Mouse (Mus musculus): ENCODE measurements around the gene Atad3a. TPM values are rescaled to one million over a fixed set of nuclear protein-coding genes. Genes with fewer than 3 reads are reported as not detected.
A peak's percentile ranks its signal among the peaks of the same experiment; 100 is the strongest.

Gene Atad3a
- polyA plus RNA-seq, 1 experiment from 2014 or later: 94.9 TPM

DNA sequence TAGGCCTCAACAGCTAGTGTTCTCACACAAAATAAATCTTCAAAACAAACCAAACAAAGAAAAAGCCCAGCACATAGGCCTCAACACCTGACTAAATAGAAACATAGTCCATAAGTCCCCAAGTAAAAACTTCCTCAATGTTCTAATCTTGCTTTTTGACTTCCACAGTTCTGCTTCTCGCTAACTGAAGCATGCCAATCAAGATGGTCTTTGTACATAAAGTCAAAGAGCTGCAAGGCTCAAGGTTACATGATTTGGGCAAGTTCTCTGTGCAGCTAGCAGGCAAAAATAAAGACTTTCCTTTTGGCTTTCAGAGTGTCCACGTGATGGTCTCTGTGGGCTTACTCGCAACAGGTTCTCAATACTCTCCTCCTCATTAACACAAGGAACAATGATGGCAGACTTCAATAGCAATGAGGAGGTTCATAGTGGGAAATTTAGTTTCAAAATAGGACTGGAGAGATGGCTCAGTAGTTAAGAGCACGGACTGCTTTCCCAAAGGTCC, 57.4 kb downstream of the Atad3a start:
- H3K9ac ChIP-seq: no peak overlapping the region
- H3K4me3 ChIP-seq: no peak overlapping the region
- no peaks in the 10 kb centered on the region for H3K27me3 ChIP-seq
- peaks cover 11% of the 10 kb centered on the region for H3K4me1 ChIP-seq
- H3K9me3 ChIP-seq: no peaks in the 10 kb centered on the region
- no peak overlapping the region for H3K27ac ChIP-seq
- H3K36me3 ChIP-seq: no peaks in the 10 kb centered on the region
- WGBS: 90% methylated on average over 4 of the region's 4 CpGs
- ATAC-seq (ENCODE audit: insufficient number of reproducible peaks, insufficient read depth, low FRiP score, low TSS enrichment, low read depth): no peak
- no peak overlapping the region for H3K4me2 ChIP-seq

DNA sequence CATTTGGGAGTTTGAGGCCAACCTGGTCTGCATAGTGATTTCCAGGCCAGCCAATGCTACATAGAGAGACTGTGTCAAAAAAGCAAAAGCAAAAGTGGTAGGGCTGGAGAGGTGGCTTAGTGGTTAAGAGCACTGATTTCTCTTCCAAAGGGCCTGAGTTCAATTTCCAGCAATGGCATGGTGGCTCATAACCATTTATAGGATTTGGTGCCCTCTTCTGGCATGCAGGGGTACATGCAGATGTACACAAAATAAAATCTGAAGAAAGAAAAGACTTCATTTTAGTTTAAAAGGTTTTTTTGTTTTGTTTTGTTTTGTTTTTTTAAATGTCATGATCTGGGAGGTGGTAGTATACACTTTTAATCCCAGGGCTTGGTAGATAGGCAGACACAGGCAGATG, 60.5 kb downstream of the Atad3a start:
- ATAC-seq (ENCODE audit: insufficient number of reproducible peaks, insufficient read depth, low FRiP score, low TSS enrichment, low read depth): no peak
- Histone ChIP-seq H3K4me2 (no peak overlapping the region), H3K4me3 (no peak overlapping the region), H3K9me3 (no peaks in the 10 kb centered on the region), H3K4me1 (peaks cover 22% of the 10 kb centered on the region), H3K36me3 (no peaks in the 10 kb centered on the region), H3K9ac (no peak overlapping the region), H3K27me3 (peaks cover 7% of the 10 kb centered on the region; the same call in 1 of the 2 replicates), H3K27ac (no peak overlapping the region)

DNA sequence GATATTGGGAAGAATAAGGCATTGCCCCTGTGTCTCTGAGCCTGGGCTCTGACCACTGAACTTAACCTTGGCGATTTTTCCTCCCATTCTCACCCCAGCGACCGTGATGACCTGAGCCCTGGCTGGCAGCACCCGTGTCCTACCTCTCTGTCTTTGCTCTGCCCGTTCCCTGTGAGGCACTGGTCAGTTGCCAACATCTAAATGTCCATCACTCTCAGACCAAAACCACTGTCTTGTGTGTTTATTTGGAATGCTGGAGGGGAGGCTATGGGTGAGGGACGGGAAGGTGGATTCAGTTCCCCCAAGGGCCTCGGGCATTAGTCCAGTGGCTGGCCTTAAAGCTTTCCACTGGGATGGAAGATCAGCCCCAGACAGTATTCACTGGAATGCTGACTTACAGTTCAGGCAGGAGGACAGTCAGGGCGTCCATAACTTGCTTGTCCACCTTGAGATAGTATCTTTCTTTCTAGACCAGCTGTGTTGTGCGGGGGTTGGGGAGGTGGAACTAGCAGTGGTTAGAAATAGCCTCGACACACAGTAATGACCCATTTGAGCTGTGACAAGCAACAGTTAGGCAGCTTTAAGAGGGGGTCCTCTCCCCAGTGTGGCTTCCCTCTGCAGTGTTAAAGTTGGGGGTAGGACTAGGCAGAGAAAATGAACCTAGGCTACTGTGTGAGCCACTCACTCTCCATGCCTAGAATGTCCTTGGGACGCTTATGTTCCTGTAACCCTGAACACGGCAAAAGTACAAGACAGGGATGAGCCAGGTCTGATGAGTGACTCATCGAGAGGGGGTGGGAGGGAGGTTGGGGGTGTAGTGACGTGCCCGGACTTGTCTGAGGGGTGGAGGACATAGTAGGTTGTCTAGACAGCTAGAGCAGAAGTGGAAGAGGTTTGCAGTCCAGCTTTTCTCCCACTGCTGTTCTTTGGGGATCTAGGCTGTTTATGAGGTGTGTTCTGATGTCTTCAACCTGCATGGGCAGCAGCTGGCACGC, 64.3 kb downstream of the Atad3a start:
- ATAC-seq (ENCODE audit: insufficient number of reproducible peaks, insufficient read depth, low FRiP score, low TSS enrichment, low read depth): no peak
- Histone ChIP-seq H3K4me3 (peak overlapping the region; percentile 2; the same call in 1 of the 2 replicates), H3K9ac (peak overlapping the region; percentile 87; the same call in 1 of the 2 replicates), H3K4me2 (peak overlapping the region; percentile 95), H3K36me3 (no peaks in the 10 kb centered on the region), H3K27ac (no peak overlapping the region), H3K27me3 (peaks cover 14% of the 10 kb centered on the region; the same call in 1 of the 2 replicates), H3K9me3 (no peaks in the 10 kb centered on the region), H3K4me1 (peaks cover 24% of the 10 kb centered on the region)
- WGBS: 71% methylated on average over 16 of the region's 16 CpGs

DNA sequence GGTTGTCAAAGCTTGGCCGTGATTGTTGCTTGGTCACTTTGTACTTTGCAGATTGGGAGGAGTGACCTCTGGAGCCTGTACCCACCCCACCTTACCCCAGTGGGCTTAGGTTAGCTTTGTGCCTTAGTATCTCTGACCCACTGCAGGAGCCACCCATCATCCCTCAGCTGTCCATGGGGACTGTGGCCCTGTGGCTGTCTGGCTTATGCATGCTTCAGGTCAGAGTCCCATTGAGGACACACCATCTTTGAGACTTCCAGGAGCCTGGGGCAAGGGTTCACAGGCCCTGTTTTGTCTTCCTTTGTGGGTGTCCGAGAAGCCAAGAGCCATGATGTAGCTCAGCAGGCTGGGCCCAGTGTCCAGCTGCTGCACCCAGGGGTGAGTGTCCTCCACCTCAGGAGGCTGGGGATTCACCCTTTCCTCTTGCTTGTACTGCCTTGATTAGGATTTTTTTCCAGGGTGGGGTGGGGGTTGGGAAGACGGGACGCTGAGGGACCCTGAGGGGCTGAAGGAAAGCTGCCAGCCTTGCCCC, 65.3 kb downstream of the Atad3a start:
- peak overlapping the region; percentile 95 for H3K4me2 ChIP-seq
- H3K9me3 ChIP-seq: no peaks in the 10 kb centered on the region
- H3K27ac ChIP-seq: no peak overlapping the region
- peak overlapping the region; percentile 72 for H3K4me3 ChIP-seq
- H3K27me3 ChIP-seq: peaks cover 14% of the 10 kb centered on the region; the same call in 1 of the 2 replicates
- no peaks in the 10 kb centered on the region for H3K36me3 ChIP-seq
- H3K9ac ChIP-seq: peak overlapping the region; percentile 87
- peaks cover 24% of the 10 kb centered on the region for H3K4me1 ChIP-seq
- no peak for ATAC-seq (ENCODE audit: insufficient number of reproducible peaks, insufficient read depth, low FRiP score, low TSS enrichment, low read depth)
- 77% methylated on average over 4 of the region's 4 CpGs for WGBS

DNA sequence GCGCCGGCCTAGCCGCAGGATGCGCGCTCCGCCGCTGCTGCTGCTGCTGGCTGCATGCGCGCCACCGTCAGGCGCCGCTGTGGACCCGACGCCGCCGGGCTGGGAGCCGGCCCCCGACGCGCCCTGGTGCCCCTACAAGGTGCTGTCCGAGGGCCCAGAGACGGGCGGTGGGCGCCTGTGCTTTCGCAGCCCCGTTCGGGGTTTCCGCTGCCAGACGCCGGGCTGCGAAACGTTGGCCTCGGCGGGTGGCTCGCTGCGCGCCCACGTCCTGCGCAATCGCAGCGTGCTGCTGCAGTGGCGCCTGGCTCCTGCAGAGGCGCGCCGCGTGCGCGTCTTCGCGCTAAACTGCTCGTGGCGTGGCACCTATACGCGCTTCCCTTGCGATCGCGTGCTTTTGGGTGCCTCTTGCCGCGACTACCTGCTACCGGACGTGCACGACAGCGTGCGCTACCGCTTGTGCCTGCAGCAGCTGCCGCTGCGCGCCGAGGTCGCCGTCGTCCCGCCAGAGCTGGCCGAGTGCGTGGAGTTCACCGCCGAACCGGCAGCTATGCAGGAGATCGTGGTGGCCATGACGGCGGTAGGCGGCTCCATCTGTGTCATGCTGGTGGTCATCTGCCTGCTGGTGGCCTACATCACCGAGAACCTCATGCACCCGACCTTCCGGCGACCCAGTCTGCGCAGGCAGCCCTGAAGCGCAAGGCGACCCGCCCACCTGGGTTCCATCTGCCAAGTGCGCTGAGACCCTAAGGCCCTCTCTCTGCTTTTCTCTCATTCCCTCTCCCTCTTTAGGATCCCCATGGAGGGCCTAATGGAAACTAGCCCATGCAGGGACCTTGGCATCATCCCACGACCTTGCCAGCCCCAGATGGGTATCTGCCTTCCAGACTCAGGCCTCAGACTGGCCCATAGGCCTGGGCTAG, 66.2 kb downstream of the Atad3a start:
- H3K4me1 ChIP-seq: peaks cover 24% of the 10 kb centered on the region
- H3K4me2 ChIP-seq: peak overlapping the region; percentile 95
- H3K4me3 ChIP-seq: peak overlapping the region; percentile 72
- peak overlapping the region; percentile 87 for H3K9ac ChIP-seq
- ATAC-seq (ENCODE audit: insufficient number of reproducible peaks, insufficient read depth, low FRiP score, low TSS enrichment, low read depth): peak; percentile 67; the same call in 1 of the 2 replicates
- no peaks in the 10 kb centered on the region for H3K36me3 ChIP-seq
- H3K9me3 ChIP-seq: no peaks in the 10 kb centered on the region
- H3K27ac ChIP-seq: peak overlapping the region; percentile 82
- H3K27me3 ChIP-seq: peaks cover 14% of the 10 kb centered on the region; the same call in 1 of the 2 replicates
- 1% methylated on average over 89 of the region's 92 CpGs for WGBS

DNA sequence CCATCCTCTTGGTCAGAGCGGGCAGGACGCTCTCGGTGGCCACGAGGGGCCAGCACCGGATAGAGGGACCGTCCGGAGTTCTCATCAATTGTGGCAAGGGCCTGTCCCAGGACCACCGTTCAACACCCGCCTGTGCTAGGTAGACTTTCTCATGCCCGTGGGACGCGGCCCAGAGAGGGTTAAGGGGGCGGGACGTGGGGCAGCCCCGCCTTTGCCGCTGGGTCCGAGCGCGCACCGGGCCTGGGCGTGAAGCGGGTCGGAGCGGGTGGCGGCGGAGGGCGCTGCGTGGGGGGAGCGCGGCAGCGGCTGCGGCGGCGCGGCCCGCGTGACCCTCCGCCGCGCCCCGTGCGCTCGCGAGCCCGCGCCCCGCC, 66.8 kb downstream of the Atad3a start, which contains the start of gene Fndc10:
Gene Fndc10 (plus strand): TSS at position 232 of the 371 bp plus-strand sequence.
- WGBS: 1% methylated on average over 27 of the region's 47 CpGs
- Histone ChIP-seq H3K4me3 (peak within 1 kb of the TSS; percentile 72), H3K9me3 (no peaks in the 10 kb centered on the region), H3K27me3 (peaks cover 14% of the 10 kb centered on the region; the same call in 1 of the 2 replicates), H3K4me1 (peaks cover 24% of the 10 kb centered on the region), H3K36me3 (no peaks in the 10 kb centered on the region), H3K4me2 (peak within 1 kb of the TSS; percentile 95), H3K27ac (peak within 1 kb of the TSS; percentile 82), H3K9ac (peak within 1 kb of the TSS; percentile 87)
- peak; percentile 79 for ATAC-seq (ENCODE audit: insufficient number of reproducible peaks, insufficient read depth, low FRiP score, low TSS enrichment, low read depth)

DNA sequence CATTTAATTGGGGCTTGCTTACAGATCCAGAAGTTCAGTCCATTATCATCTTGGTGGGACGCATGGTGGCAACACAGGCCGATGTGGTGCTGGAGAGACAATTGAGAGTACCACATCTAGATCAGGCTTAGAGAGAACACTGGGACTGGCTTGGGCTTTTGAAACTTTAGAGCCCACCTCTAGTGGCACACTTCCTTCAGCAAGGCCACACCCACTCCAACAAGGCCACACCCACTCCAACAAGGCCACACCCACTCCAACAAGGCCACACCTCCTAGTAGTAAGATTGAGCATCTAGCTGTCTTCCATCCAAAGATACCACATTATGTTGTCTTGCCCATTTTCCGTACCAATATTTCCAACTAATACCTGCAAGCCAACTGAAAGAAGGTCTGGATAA, 68.5 kb downstream of the Atad3a start:
- 93% methylated on average over 3 of the region's 3 CpGs for WGBS
- Histone ChIP-seq H3K4me2 (no peak overlapping the region), H3K4me3 (no peak overlapping the region), H3K36me3 (no peaks in the 10 kb centered on the region), H3K27ac (no peak overlapping the region), H3K4me1 (peaks cover 24% of the 10 kb centered on the region), H3K9me3 (no peaks in the 10 kb centered on the region), H3K27me3 (peaks cover 14% of the 10 kb centered on the region; the same call in 1 of the 2 replicates), H3K9ac (no peak overlapping the region)
- ATAC-seq (ENCODE audit: insufficient number of reproducible peaks, insufficient read depth, low FRiP score, low TSS enrichment, low read depth): no peak

Small RNAs within 50 kb of the gene (microRNA-seq; reads per million reads assigned to microRNA genes)
- gene Gm27743: not detected

Other genes with a start within 250 kb of the Atad3a start
- 86.8 and 92.8 TPM in 2 replicates for gene Nadk, start 198.7 kb downstream of the Atad3a start, polyA plus RNA-seq (2015; fragmentation: Nextera tagmentation; extraction: Ambion mirVana)
- gene Slc35e2, start 159.7 kb downstream of the Atad3a start, polyA plus RNA-seq (2015; fragmentation: Nextera tagmentation; extraction: Ambion mirVana): 10.5 and 11.1 TPM in 2 replicates
- 73.9 and 76.4 TPM in 2 replicates for gene Cdk11b, start 136.2 kb downstream of the Atad3a start, polyA plus RNA-seq (2015; fragmentation: Nextera tagmentation; extraction: Ambion mirVana)
- gene Gm10563, start 115.7 kb downstream of the Atad3a start, polyA plus RNA-seq (2015; fragmentation: Nextera tagmentation; extraction: Ambion mirVana): not detected in 2 replicates
- 24.8 and 26.1 TPM in 2 replicates for gene Mmp23, start 107.7 kb downstream of the Atad3a start, polyA plus RNA-seq (2015; fragmentation: Nextera tagmentation; extraction: Ambion mirVana)
- gene Mib2, start 91.9 kb downstream of the Atad3a start, polyA plus RNA-seq (2015; fragmentation: Nextera tagmentation; extraction: Ambion mirVana): 36.1 and 36.7 TPM in 2 replicates
- 6.5 and 8.7 TPM in 2 replicates for gene Fndc10, start 66.8 kb downstream of the Atad3a start, polyA plus RNA-seq (2015; fragmentation: Nextera tagmentation; extraction: Ambion mirVana)
- gene Ssu72, start 56.3 kb downstream of the Atad3a start, polyA plus RNA-seq (2015; fragmentation: Nextera tagmentation; extraction: Ambion mirVana): 136 and 142 TPM in 2 replicates
- 1.2 and 1.4 TPM in 2 replicates for gene Tmem240, start 26.3 kb downstream of the Atad3a start, polyA plus RNA-seq (2015; fragmentation: Nextera tagmentation; extraction: Ambion mirVana)
- 8.6 and 9.6 TPM in 2 replicates for gene Vwa1, start 13.6 kb upstream of the Atad3a start, polyA plus RNA-seq (2015; fragmentation: Nextera tagmentation; extraction: Ambion mirVana)
- gene Tmem88b, start 24.8 kb upstream of the Atad3a start, polyA plus RNA-seq (2015; fragmentation: Nextera tagmentation; extraction: Ambion mirVana): 0.67 and 0.74 TPM in 2 replicates
- 0.24 TPM in 1 of 2 replicates, not detected in the other for gene Ankrd65, start 29.3 kb upstream of the Atad3a start, polyA plus RNA-seq (2015; fragmentation: Nextera tagmentation; extraction: Ambion mirVana)
- gene Mrpl20, start 41.8 kb upstream of the Atad3a start, polyA plus RNA-seq (2015; fragmentation: Nextera tagmentation; extraction: Ambion mirVana): 195 and 229 TPM in 2 replicates
- 217 and 248 TPM in 2 replicates for gene Ccnl2, start 51.4 kb upstream of the Atad3a start, polyA plus RNA-seq (2015; fragmentation: Nextera tagmentation; extraction: Ambion mirVana)
- gene Aurkaip1, start 70.2 kb upstream of the Atad3a start, polyA plus RNA-seq (2015; fragmentation: Nextera tagmentation; extraction: Ambion mirVana): 131 and 150 TPM in 2 replicates
- 69.6 and 71.8 TPM in 2 replicates for gene Mxra8, start 78.6 kb upstream of the Atad3a start, polyA plus RNA-seq (2015; fragmentation: Nextera tagmentation; extraction: Ambion mirVana)
- 4.0 and 5.4 TPM in 2 replicates for gene Dvl1, start 86.3 kb upstream of the Atad3a start, polyA plus RNA-seq (2015; fragmentation: Nextera tagmentation; extraction: Ambion mirVana)
- 0.55 and 0.62 TPM in 2 replicates for gene Tas1r3, start 102.3 kb upstream of the Atad3a start, polyA plus RNA-seq (2015; fragmentation: Nextera tagmentation; extraction: Ambion mirVana)
- gene Cptp, start 108.3 kb upstream of the Atad3a start, polyA plus RNA-seq (2015; fragmentation: Nextera tagmentation; extraction: Ambion mirVana): 15.6 and 16.4 TPM in 2 replicates
- gene Ints11, start 108.5 kb upstream of the Atad3a start, polyA plus RNA-seq (2015; fragmentation: Nextera tagmentation; extraction: Ambion mirVana): 70.9 and 81.0 TPM in 2 replicates
- 48.4 and 54.7 TPM in 2 replicates for gene Pusl1, start 130.7 kb upstream of the Atad3a start, polyA plus RNA-seq (2015; fragmentation: Nextera tagmentation; extraction: Ambion mirVana)
- 21.1 and 21.6 TPM in 2 replicates for gene Acap3, start 130.7 kb upstream of the Atad3a start, polyA plus RNA-seq (2015; fragmentation: Nextera tagmentation; extraction: Ambion mirVana)
- gene Ube2j2, start 182.7 kb upstream of the Atad3a start, polyA plus RNA-seq (2015; fragmentation: Nextera tagmentation; extraction: Ambion mirVana): 113 and 120 TPM in 2 replicates
- gene C1qtnf12, start 201.2 kb upstream of the Atad3a start, polyA plus RNA-seq (2015; fragmentation: Nextera tagmentation; extraction: Ambion mirVana): 39.5 and 43.6 TPM in 2 replicates
- 16.2 and 18.4 TPM in 2 replicates for gene B3galt6, start 231.6 kb upstream of the Atad3a start, polyA plus RNA-seq (2015; fragmentation: Nextera tagmentation; extraction: Ambion mirVana)
- gene Sdf4, start 231.8 kb upstream of the Atad3a start, polyA plus RNA-seq (2015; fragmentation: Nextera tagmentation; extraction: Ambion mirVana): 154 and 156 TPM in 2 replicates